Mouse (Mus musculus) midbrain, embryonic 11.5 days (tissue): ENCODE results near the gene Dab1. TPM values are rescaled to one million over a fixed set of nuclear protein-coding genes. Genes with fewer than 3 reads are reported as not detected.

ENCODE experiments used
- ATAC-seq: fragments of 200-750 bp; cut with Nextera tagmentation; 2 replicates; pipeline ENCODE4 v1.8.0; 2017; ENCODE audit warnings: moderate TSS enrichment, moderate library complexity; ENCODE audit not compliant: low FRiP score
- DNase-seq: peaks from one replicate; pipeline ENCODE4 v3.0.0; 2015; ENCODE audit warnings: low spot score; ENCODE audit errors: missing footprints
- H3K27ac ChIP-seq: fragments of 300-500 bp; sonication (generic); 2 replicates; pipeline ENCODE4 v1.5.1; 2014; ENCODE audit warnings: low read depth, low read length
- H3K27me3 ChIP-seq: fragments of 300-500 bp; sonication (generic); 2 replicates; pipeline ENCODE4 v1.6.1; 2014; ENCODE audit warnings: mild to moderate bottlenecking, low read length, moderate library complexity, mixed read lengths; ENCODE audit not compliant: control insufficient read depth, insufficient read depth
- H3K36me3 ChIP-seq: fragments of 300-500 bp; sonication (generic); 2 replicates; pipeline ENCODE4 v1.6.1; 2014; ENCODE audit warnings: mild to moderate bottlenecking, low read length, moderate library complexity, mixed read lengths; ENCODE audit not compliant: control insufficient read depth, insufficient read depth
- H3K4me1 ChIP-seq: fragments of 300-500 bp; sonication (generic); 2 replicates; pipeline ENCODE4 v1.6.1; 2014; ENCODE audit warnings: low read length; ENCODE audit not compliant: control insufficient read depth, insufficient read depth
- H3K4me2 ChIP-seq: fragments of 300-500 bp; sonication (generic); 2 replicates; pipeline ENCODE4 v1.6.1; 2014; ENCODE audit warnings: mild to moderate bottlenecking, moderate library complexity
- H3K4me3 ChIP-seq: fragments of 300-500 bp; sonication (generic); 2 replicates; pipeline ENCODE4 v1.5.1; 2014; ENCODE audit warnings: low read depth, low read length
- H3K9ac ChIP-seq: fragments of 300-500 bp; sonication (generic); 2 replicates; pipeline ENCODE4 v1.6.1; 2014; ENCODE audit warnings: low read length
- H3K9me3 ChIP-seq: fragments of 300-500 bp; sonication (generic); 2 replicates; pipeline ENCODE4 v1.6.1; 2016; ENCODE audit warnings: low read length; ENCODE audit not compliant: control insufficient read depth
- WGBS: fragments of 180-500 bp; shearing (Covaris S2); extraction: QIAGEN DNeasy Blood & Tissue Kit; methylation state at CpG from one replicate; pipeline ENCODE4 v1.1.7; 2014; 5-methylcytosine and 5-hydroxymethylcytosine counted together
- polyA plus RNA-seq: library from polyadenylated mRNA; unstranded; fragments of >200 nt; fragmentation: Nextera tagmentation; extraction: Ambion mirVana; gene quantifications from 2 replicates; pipeline ENCODE4 v1.2.1, GENCODE M21; 2014

Gene Dab1
- polyA plus RNA-seq, 1 experiment from 2014 or later, result 43.2 TPM

- H3K27me3 ChIP-seq, result no peaks in the 10 kb centered on the region
- no peak for ATAC-seq
- H3K36me3 ChIP-seq, result no peaks in the 10 kb centered on the region
- no peak overlapping the region for H3K9ac ChIP-seq
- WGBS, result 93% methylated on average over 7 of the region's 7 CpGs
- DNase-seq, result peak; percentile 70
- no peak overlapping the region for H3K4me3 ChIP-seq
- H3K27ac ChIP-seq, result no peak overlapping the region
- H3K4me1 ChIP-seq, result no peaks in the 10 kb centered on the region
- no peaks in the 10 kb centered on the region for H3K9me3 ChIP-seq
- H3K4me2 ChIP-seq, result no peak overlapping the region
These were observed 857.7 kb downstream of the Dab1 start for GRCm38 (mm10) chr4:104476841-104477240.

GRCm38 (mm10) chr4:104483948-104484347, 864.8 kb downstream of the Dab1 start:
- no peaks in the 10 kb centered on the region for H3K36me3 ChIP-seq
- ATAC-seq (no peak), DNase-seq (peak; percentile 49)
- no peak overlapping the region for H3K27ac ChIP-seq
- no peaks in the 10 kb centered on the region for H3K27me3 ChIP-seq
- H3K4me3 ChIP-seq, result no peak overlapping the region
- H3K9me3 ChIP-seq, result no peaks in the 10 kb centered on the region
- H3K9ac ChIP-seq, result no peak overlapping the region
- WGBS, result 95% methylated on average over 1 of the region's 1 CpGs
- no peaks in the 10 kb centered on the region for H3K4me1 ChIP-seq
- H3K4me2 ChIP-seq, result no peak overlapping the region

GRCm38 (mm10) chr4:104497221-104497620, 878.1 kb downstream of the Dab1 start:
- H3K4me3 ChIP-seq, result no peak overlapping the region
- ATAC-seq (peak; percentile 91), DNase-seq (peak; percentile 88)
- H3K9me3 ChIP-seq, result no peaks in the 10 kb centered on the region
- H3K4me1 ChIP-seq, result peaks cover 14% of the 10 kb centered on the region
- peak overlapping the region; percentile 75 for H3K27ac ChIP-seq
- 18% methylated on average over 1 of the region's 1 CpGs for WGBS
- peak overlapping the region; percentile 18; the same call in 1 of the 2 replicates for H3K9ac ChIP-seq
- no peaks in the 10 kb centered on the region for H3K27me3 ChIP-seq
- no peak overlapping the region for H3K4me2 ChIP-seq
- no peaks in the 10 kb centered on the region for H3K36me3 ChIP-seq

- no peaks in the 10 kb centered on the region for H3K9me3 ChIP-seq
- H3K27ac ChIP-seq, result no peak overlapping the region
- ATAC-seq (no peak), DNase-seq (peak; percentile 68)
- WGBS, result 77% methylated on average over 2 of the region's 2 CpGs
- no peaks in the 10 kb centered on the region for H3K27me3 ChIP-seq
- H3K4me1 ChIP-seq, result peaks cover 14% of the 10 kb centered on the region
- no peak overlapping the region for H3K4me2 ChIP-seq
- no peak overlapping the region for H3K4me3 ChIP-seq
- H3K36me3 ChIP-seq, result no peaks in the 10 kb centered on the region
- H3K9ac ChIP-seq, result no peak overlapping the region
These were observed 881.0 kb downstream of the Dab1 start for GRCm38 (mm10) chr4:104500112-104500511.

GRCm38 (mm10) chr4:104500646-104501045, 881.5 kb downstream of the Dab1 start:
- no peak for ATAC-seq
- Histone ChIP-seq H3K9me3 (no peaks in the 10 kb centered on the region), H3K27ac (no peak overlapping the region), H3K4me3 (no peak overlapping the region), H3K4me1 (peaks cover 14% of the 10 kb centered on the region), H3K4me2 (no peak overlapping the region), H3K9ac (no peak overlapping the region), H3K27me3 (no peaks in the 10 kb centered on the region), H3K36me3 (no peaks in the 10 kb centered on the region)
- peak; percentile 83 for DNase-seq
- 57% methylated on average over 4 of the region's 4 CpGs for WGBS

GRCm38 (mm10) chr4:104501245-104501644, 882.1 kb downstream of the Dab1 start:
- Histone ChIP-seq H3K4me2 (no peak overlapping the region), H3K4me1 (peaks cover 14% of the 10 kb centered on the region), H3K9ac (no peak overlapping the region), H3K27ac (no peak overlapping the region), H3K36me3 (no peaks in the 10 kb centered on the region), H3K27me3 (no peaks in the 10 kb centered on the region), H3K4me3 (no peak overlapping the region), H3K9me3 (no peaks in the 10 kb centered on the region)
- DNase-seq (peak; percentile 72), ATAC-seq (no peak)
- WGBS, result 88% methylated on average over 4 of the region's 4 CpGs

- Histone ChIP-seq H3K4me2 (no peak overlapping the region), H3K9me3 (no peaks in the 10 kb centered on the region), H3K9ac (no peak overlapping the region), H3K27ac (no peak overlapping the region), H3K36me3 (no peaks in the 10 kb centered on the region), H3K4me3 (no peak overlapping the region), H3K27me3 (no peaks in the 10 kb centered on the region), H3K4me1 (peaks cover 6% of the 10 kb centered on the region)
- peak; percentile 12 for DNase-seq
- no peak for ATAC-seq
These were observed 885.8 kb downstream of the Dab1 start for GRCm38 (mm10) chr4:104504916-104505315.

- no peaks in the 10 kb centered on the region for H3K9me3 ChIP-seq
- no peak overlapping the region for H3K4me3 ChIP-seq
- H3K36me3 ChIP-seq, result no peaks in the 10 kb centered on the region
- H3K27ac ChIP-seq, result no peak overlapping the region
- peaks cover 4% of the 10 kb centered on the region for H3K4me1 ChIP-seq
- H3K9ac ChIP-seq, result no peak overlapping the region
- H3K4me2 ChIP-seq, result no peak overlapping the region
- no peak for DNase-seq
- 61% methylated on average over 5 of the region's 5 CpGs for WGBS
- no peaks in the 10 kb centered on the region for H3K27me3 ChIP-seq
- ATAC-seq, result no peak
These were observed 890.2 kb downstream of the Dab1 start for GRCm38 (mm10) chr4:104509230-104509985.

GRCm38 (mm10) chr4:104511855-104512254, 892.7 kb downstream of the Dab1 start:
- Histone ChIP-seq H3K4me2 (no peak overlapping the region), H3K9me3 (no peaks in the 10 kb centered on the region), H3K4me3 (no peak overlapping the region), H3K36me3 (no peaks in the 10 kb centered on the region), H3K27ac (no peak overlapping the region), H3K27me3 (no peaks in the 10 kb centered on the region), H3K4me1 (peaks cover 6% of the 10 kb centered on the region), H3K9ac (no peak overlapping the region)
- 92% methylated on average over 6 of the region's 6 CpGs for WGBS
- ATAC-seq (no peak), DNase-seq (no peak)
